Mouse (Mus musculus) liver, postnatal 0 days (tissue): ENCODE results near the gene Pole2.

Experiments
- CTCF ChIP-seq: sonication (generic); IDR thresholded peaks from 2 replicates; pipeline ENCODE4 v1.5.1; 2016; ENCODE audit warnings: antibody characterized with exemption, low read depth
- EP300 ChIP-seq: IDR thresholded peaks from 2 replicates; pipeline ENCODE4 v1.6.1; 2016; ENCODE audit warnings: antibody characterized with exemption, low read depth, mild to moderate bottlenecking

- no peak for TF ChIP-seq CTCF
- TF ChIP-seq EP300 = no peak
Observed at GRCm38 (mm10) chr12:69216587-69216986, 11.4 kb downstream of the Pole2 start.
